Mouse (Mus musculus) MEL (cell line): ENCODE results near the gene Ak7. TPM values are rescaled to one million over a fixed set of nuclear protein-coding genes. Genes with fewer than 3 reads are reported as not detected.

Source experiments
- DNase-seq: peaks from one replicate; pipeline ENCODE4 v3.0.0; 2011; ENCODE audit warnings: low read depth, low spot score
- H3K27ac ChIP-seq: 2 replicates; pipeline ENCODE4 v1.5.1; 2012; ENCODE audit warnings: low read depth, mild to moderate bottlenecking, control low read depth, low read length, moderate library complexity; ENCODE audit not compliant: control insufficient read depth
- H3K27me3 ChIP-seq, 2 experiments: fragments of 150-350 bp in 1 of 2; sonication (generic) in 1 of 2; 2 replicates each; pipeline ENCODE4 v1.6.1; 2012; ENCODE audit warnings: low read length in 2 of 2, mild to moderate bottlenecking in 2 of 2, improper control_type of control experiment in 1 of 2, moderate library complexity in 1 of 2; ENCODE audit not compliant: insufficient read depth in 2 of 2, control insufficient read depth in 1 of 2
- H3K36me3 ChIP-seq, 2 experiments: 2 replicates each; pipeline ENCODE4 v1.6.1; 2012 to 2014; ENCODE audit warnings: low read length in 2 of 2, improper control_type of control experiment in 1 of 2, inconsistent platforms in 1 of 2, mild to moderate bottlenecking in 1 of 2; ENCODE audit not compliant: insufficient read depth in 2 of 2, control insufficient read depth in 1 of 2
- H3K4me1 ChIP-seq, 2 experiments: fragments of 150-350 bp in 1 of 2; sonication (generic) in 1 of 2; 2 replicates each; pipeline ENCODE4 v1.6.1; 2012; ENCODE audit warnings: low read length in 2 of 2, improper control_type of control experiment in 1 of 2, mild to moderate bottlenecking in 1 of 2; ENCODE audit not compliant: insufficient read depth in 2 of 2, control insufficient read depth in 1 of 2
- H3K4me3 ChIP-seq, 2 experiments: fragments of 150-350 bp in 1 of 2; sonication (generic) in 1 of 2; 2 replicates each; pipeline ENCODE4 v1.5.1; 2012; ENCODE audit warnings: low read depth in 2 of 2, low read length in 2 of 2, mild to moderate bottlenecking in 2 of 2, moderate library complexity in 2 of 2, control low read depth in 1 of 2, improper control_type of control experiment in 1 of 2; ENCODE audit not compliant: control insufficient read depth in 1 of 2, insufficient read depth in 1 of 2
- H3K79me2 ChIP-seq: 2 replicates; pipeline ENCODE4 v1.6.1; 2012; ENCODE audit warnings: mild to moderate bottlenecking, low read length, moderate library complexity; ENCODE audit not compliant: control insufficient read depth, poor library complexity, insufficient read depth
- H3K9ac ChIP-seq: 2 replicates; pipeline ENCODE4 v1.6.1; 2012; ENCODE audit warnings: low read depth, mild to moderate bottlenecking, control low read depth, low read length, moderate library complexity; ENCODE audit not compliant: control insufficient read depth, poor library complexity, severe bottlenecking
- H3K9me3 ChIP-seq: fragments of 150-350 bp; sonication (generic); replicated peaks from 2 replicates; pipeline ENCODE4 v1.6.1; 2012; ENCODE audit warnings: mild to moderate bottlenecking, low read length, improper control_type of control experiment, moderate library complexity; ENCODE audit not compliant: insufficient read depth
- CHD1 ChIP-seq: IDR thresholded peaks from 2 replicates; pipeline ENCODE4 v1.6.1; 2012; ENCODE audit warnings: low read depth, mild to moderate bottlenecking, inconsistent platforms, low read length, improper control_type of control experiment
- CHD2 ChIP-seq: IDR thresholded peaks from 2 replicates; pipeline ENCODE4 v1.6.1; 2011; ENCODE audit warnings: low read length, improper control_type of control experiment
- E2F4 ChIP-seq: IDR thresholded peaks from 2 replicates; pipeline ENCODE4 v1.6.1; 2011; ENCODE audit warnings: low read depth, low read length, improper control_type of control experiment, borderline replicate concordance
- EP300 ChIP-seq, 2 experiments: IDR thresholded peaks; 2 replicates each; pipeline ENCODE4 v1.6.1; 2011; ENCODE audit warnings: improper control_type of control experiment in 2 of 2, low read length in 2 of 2, low read depth in 1 of 2, mild to moderate bottlenecking in 1 of 2
- ETS1 ChIP-seq: IDR thresholded peaks from 2 replicates; pipeline ENCODE4 v1.6.1; 2012; ENCODE audit warnings: low read depth, mild to moderate bottlenecking, inconsistent platforms, low read length, improper control_type of control experiment, moderate library complexity
- GABPA ChIP-seq: IDR thresholded peaks from 2 replicates; pipeline ENCODE4 v1.6.1; 2012; ENCODE audit warnings: low read depth, mild to moderate bottlenecking, inconsistent platforms, low read length, improper control_type of control experiment, moderate library complexity
- HCFC1 ChIP-seq: IDR thresholded peaks from 2 replicates; pipeline ENCODE4 v1.6.1; 2012; ENCODE audit warnings: low read depth, mild to moderate bottlenecking, inconsistent platforms, low read length, improper control_type of control experiment, moderate library complexity
- JUND ChIP-seq: IDR thresholded peaks from 2 replicates; pipeline ENCODE4 v1.6.1; 2011; ENCODE audit warnings: low read depth, mild to moderate bottlenecking, improper control_type of control experiment, low read length
- MAFK ChIP-seq: IDR thresholded peaks from 2 replicates; pipeline ENCODE4 v1.6.1; 2011; ENCODE audit warnings: low read depth, mild to moderate bottlenecking, low read length, improper control_type of control experiment, borderline replicate concordance
- MAX ChIP-seq: IDR thresholded peaks from 2 replicates; pipeline ENCODE4 v1.6.1; 2011; ENCODE audit warnings: low read length, improper control_type of control experiment
- MAZ ChIP-seq: IDR thresholded peaks from 2 replicates; pipeline ENCODE4 v1.6.1; 2012; ENCODE audit warnings: low read depth, mild to moderate bottlenecking, inconsistent platforms, low read length, improper control_type of control experiment
- MEF2A ChIP-seq: IDR thresholded peaks from 2 replicates; pipeline ENCODE4 v1.6.1; 2014; ENCODE audit warnings: low read depth, mild to moderate bottlenecking, inconsistent platforms, low read length, improper control_type of control experiment; ENCODE audit not compliant: poor library complexity, insufficient replicate concordance, severe bottlenecking; ENCODE audit errors: extremely low read depth
- MXI1 ChIP-seq: IDR thresholded peaks from 2 replicates; pipeline ENCODE4 v1.6.1; 2011; ENCODE audit warnings: mild to moderate bottlenecking, low read depth, low read length, improper control_type of control experiment
- MYB ChIP-seq: IDR thresholded peaks from 2 replicates; pipeline ENCODE4 v1.6.1; 2011; ENCODE audit warnings: mild to moderate bottlenecking, low read depth, low read length, improper control_type of control experiment
- MYC ChIP-seq: IDR thresholded peaks from 2 replicates; pipeline ENCODE4 v1.6.1; 2011; ENCODE audit warnings: low read depth, mild to moderate bottlenecking, low read length, improper control_type of control experiment, moderate library complexity
- NELFE ChIP-seq: IDR thresholded peaks from 2 replicates; pipeline ENCODE4 v1.6.1; 2011; ENCODE audit warnings: low read depth, low read length, improper control_type of control experiment
- NRF1 ChIP-seq: IDR thresholded peaks from 2 replicates; pipeline ENCODE4 v1.6.1; 2014; ENCODE audit warnings: low read depth, mild to moderate bottlenecking, inconsistent platforms, low read length, improper control_type of control experiment, moderate library complexity; ENCODE audit not compliant: poor library complexity, insufficient read depth, severe bottlenecking
- POLR2AphosphoS2 ChIP-seq: IDR thresholded peaks from 2 replicates; pipeline ENCODE4 v1.6.1; 2011; ENCODE audit warnings: low read length, improper control_type of control experiment
- POLR2AphosphoS5 ChIP-seq: IDR thresholded peaks from 2 replicates; pipeline ENCODE4 v1.6.1; 2012; ENCODE audit warnings: low read depth, borderline replicate concordance, mild to moderate bottlenecking, inconsistent platforms, low read length, moderate library complexity, mixed read lengths
- RAD21 ChIP-seq: IDR thresholded peaks from 2 replicates; pipeline ENCODE4 v1.6.1; 2011; ENCODE audit warnings: mild to moderate bottlenecking, low read depth, low read length, improper control_type of control experiment
- SIN3A ChIP-seq: IDR thresholded peaks from 2 replicates; pipeline ENCODE4 v1.6.1; 2012; ENCODE audit warnings: low read length, improper control_type of control experiment, inconsistent platforms
- TAL1 ChIP-seq: IDR thresholded peaks from 2 replicates; pipeline ENCODE4 v1.6.1; 2012; ENCODE audit warnings: mild to moderate bottlenecking, inconsistent platforms, low read length, moderate library complexity, mixed read lengths
- TCF12 ChIP-seq: IDR thresholded peaks from 2 replicates; pipeline ENCODE4 v1.6.1; 2014; ENCODE audit warnings: low read depth, mild to moderate bottlenecking, inconsistent platforms, low read length, improper control_type of control experiment, moderate library complexity
- UBTF ChIP-seq: IDR thresholded peaks from 2 replicates; pipeline ENCODE4 v1.6.1; 2012; ENCODE audit warnings: low read depth, mild to moderate bottlenecking, inconsistent platforms, low read length, improper control_type of control experiment, moderate library complexity, borderline replicate concordance; ENCODE audit not compliant: insufficient read depth
- USF1 ChIP-seq: IDR thresholded peaks from 2 replicates; pipeline ENCODE4 v1.6.1; 2014; ENCODE audit warnings: low read depth, mild to moderate bottlenecking, inconsistent platforms, low read length, improper control_type of control experiment, moderate library complexity
- ZC3H11A ChIP-seq: IDR thresholded peaks from 2 replicates; pipeline ENCODE4 v1.6.1; 2012; ENCODE audit warnings: low read depth, mild to moderate bottlenecking, inconsistent platforms, low read length, improper control_type of control experiment
- ZKSCAN1 ChIP-seq: IDR thresholded peaks from 2 replicates; pipeline ENCODE4 v1.6.1; 2012; ENCODE audit warnings: low read depth, mild to moderate bottlenecking, inconsistent platforms, low read length, improper control_type of control experiment, moderate library complexity
- ZMIZ1 ChIP-seq: IDR thresholded peaks from 2 replicates; pipeline ENCODE4 v1.6.1; 2012; ENCODE audit warnings: low read depth, mild to moderate bottlenecking, inconsistent platforms, low read length, improper control_type of control experiment, moderate library complexity
- ZNF384 ChIP-seq: IDR thresholded peaks from 2 replicates; pipeline ENCODE4 v1.6.1; 2012; ENCODE audit warnings: low read depth, mild to moderate bottlenecking, inconsistent platforms, low read length, improper control_type of control experiment
- polyA plus RNA-seq, 2 experiments: library from polyadenylated mRNA; stranded (reverse) in 1 of 2; unstranded in 1 of 2; fragments of >175 nt in 1 of 2; fragments of >200 nt in 1 of 2; gene quantifications; 2 replicates each; pipeline versions ENCODE4 v1.2.1 to v1.2.4; 2012; ENCODE audit warnings: low replicate concordance in 2 of 2, low read depth in 1 of 2; ENCODE audit not compliant: insufficient read length in 2 of 2, insufficient read depth in 1 of 2, missing spikeins in 1 of 2
- total RNA-seq: library from RNA; depleted of rRNA; stranded (reverse); fragments of 300-350 nt; gene quantifications from 2 replicates; pipeline ENCODE4 v1.2.3, GENCODE M21; 2012

The Ak7 gene
- total and polyA plus RNA-seq, 3 experiments: 0.31 to 0.36 TPM; not detected in 1

DNA sequence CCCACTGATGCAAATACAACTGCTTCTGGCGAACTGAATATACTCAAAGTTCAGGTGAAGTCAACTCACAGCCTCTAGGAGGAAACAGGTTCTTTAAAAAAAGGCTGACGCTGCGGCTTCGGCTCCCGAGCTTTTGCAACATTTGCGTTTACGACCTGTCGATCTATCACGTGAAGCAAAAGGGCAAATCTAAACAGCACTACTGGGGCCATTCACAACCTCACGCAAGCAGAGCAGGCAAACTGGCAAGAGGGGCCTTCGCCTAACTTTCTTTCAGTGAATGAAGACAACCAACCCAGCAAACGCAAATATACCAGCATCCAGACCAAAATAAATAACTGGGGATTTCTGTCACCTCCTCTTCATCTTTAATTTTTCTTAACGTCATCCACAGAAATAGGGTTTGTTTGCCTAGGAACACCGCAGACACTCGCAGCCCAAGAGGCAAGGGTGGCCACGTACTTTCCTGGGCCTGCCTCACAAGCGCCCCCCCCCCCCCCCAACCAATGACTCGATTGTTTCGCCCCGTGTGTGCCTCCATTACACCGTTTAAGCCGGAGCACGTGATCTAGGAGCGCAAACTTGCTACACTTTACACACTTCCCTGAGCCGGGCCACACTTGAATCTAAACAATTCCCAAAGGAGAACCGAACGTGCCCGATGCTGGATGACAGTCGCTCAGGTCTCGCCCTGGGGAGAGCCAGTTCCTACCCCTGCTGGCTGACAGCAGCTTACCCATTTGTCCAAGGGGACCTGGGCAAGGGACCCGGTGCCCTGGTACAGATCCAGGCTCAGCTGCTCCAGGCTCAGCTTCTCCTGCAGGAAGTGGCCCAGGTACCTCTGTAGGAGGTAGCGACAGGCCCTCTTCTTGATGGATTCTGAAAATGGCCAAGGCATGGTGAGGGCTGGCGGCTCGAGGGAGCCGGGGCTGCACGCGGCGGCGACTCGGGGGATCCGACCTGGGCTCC lies 21.6 kb upstream of the Ak7 start, which contains the start of gene Gskip (continued):
- TF ChIP-seq ZNF384 (no peak), ETS1 (0 out of 2 replicates have a peak, but pooled peaks have one; percentile 45), MEF2A (no peak), MAX (peak; percentile 80), E2F4 (no peak), MAFK (no peak), NRF1 (no peak), TCF12 (no peak), MAZ (no peak), USF1 (peak; percentile 93), MYB (no peak), ZKSCAN1 (no peak), CHD1 (0 out of 2 replicates have a peak, but pooled peaks have one; percentile 19), TAL1 (no peak), RAD21 (no peak), POLR2AphosphoS2 (no peak)

DNA sequence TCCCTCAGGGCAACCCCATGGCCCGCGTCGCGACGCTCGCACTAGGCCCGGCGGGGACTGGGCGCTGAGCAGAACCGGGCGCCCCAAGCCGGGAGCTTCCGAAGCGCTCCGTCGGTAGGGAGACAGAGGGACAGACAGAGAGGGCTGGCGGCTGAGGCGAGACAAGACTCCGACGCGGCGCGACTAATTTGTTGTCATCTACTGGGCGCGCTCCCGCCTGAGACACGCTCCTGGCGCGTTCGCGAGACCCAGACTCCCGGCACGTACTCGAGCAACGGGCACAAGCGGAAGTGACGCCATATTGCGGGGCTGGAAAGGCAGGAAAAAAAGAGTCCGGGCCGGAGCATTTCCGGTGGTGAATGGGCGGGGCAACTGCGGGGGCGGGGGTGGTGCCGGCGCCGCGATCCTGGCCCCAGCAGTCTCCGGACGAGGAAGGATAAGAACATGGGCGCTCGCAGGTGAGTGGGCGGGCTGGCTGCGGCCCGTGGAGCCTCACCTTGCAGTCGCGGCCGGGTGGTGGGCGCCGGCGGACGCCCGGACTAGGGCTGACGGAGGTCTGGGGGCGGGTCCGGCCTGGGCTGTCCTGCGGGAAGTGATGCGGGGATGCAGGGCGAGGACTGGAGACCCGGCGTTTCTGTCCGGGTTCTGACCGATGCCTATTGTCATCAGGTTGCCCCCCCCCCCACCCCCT lies 20.6 kb upstream of the Ak7 start, which contains the start of gene Atg2b:
TSS of gene Atg2b (minus strand) at position 211 of the 691 bp plus-strand sequence.
- H3K27me3 ChIP-seq: no peaks in the 10 kb centered on the region
- H3K9me3 ChIP-seq: no peaks in the 10 kb centered on the region
- DNase-seq: peak; percentile 98
- peaks cover 51% of the 10 kb centered on the region for H3K79me2 ChIP-seq
- H3K4me1 ChIP-seq: peaks cover 6 to 31% of the 10 kb centered on the region in 2 experiments
- H3K9ac ChIP-seq: peak within 1 kb of the TSS; percentile 99
- peaks cover 6 to 35% of the 10 kb centered on the region in 2 experiments for H3K36me3 ChIP-seq
- H3K27ac ChIP-seq: peak within 1 kb of the TSS; percentile 75
- H3K4me3 ChIP-seq: peak within 1 kb of the TSS; percentile 95 to 100
- TF ChIP-seq POLR2AphosphoS2 (0 out of 2 replicates have a peak, but pooled peaks have one; percentile 46), ZKSCAN1 (no peak), NELFE (peak; percentile 51), MYC (0 out of 2 replicates have a peak, but pooled peaks have one; percentile 49), UBTF (0 out of 2 replicates have a peak, but pooled peaks have one; percentile 24), MAZ (peak; percentile 96), MXI1 (peak; percentile 84), CHD2 (no peak), JUND (no peak), HCFC1 (peak; percentile 93), ETS1 (peak; percentile 53), SIN3A (peak; percentile 89), ZC3H11A (no peak), NRF1 (no peak), ZMIZ1 (no peak), CHD1 (no peak), POLR2AphosphoS5 (no peak), USF1 (peak; percentile 29; the same call in 1 of the 2 replicates), ZNF384 (peak; percentile 90), GABPA (no peak), EP300 (IDR thresholded peaks at IDR 0.05; ENCODE audit: low read depth in 1 of 2, low read length in 2 of 2) (0 out of 4 replicates have a peak, but pooled peaks of 1 of the 2 experiments have one; percentile 33), TCF12 (0 out of 2 replicates have a peak, but pooled peaks have one; percentile 44)
